Mouse (Mus musculus) spleen, adult 2 months (tissue): ENCODE measurements around the gene Lpp.

ENCODE experiments used
- CTCF ChIP-seq: fragments of 200-500 bp; IDR thresholded peaks from 2 replicates; pipeline ENCODE4 v1.5.1; 2011; ENCODE audit warnings: mild to moderate bottlenecking, inconsistent platforms; ENCODE audit not compliant: insufficient read depth, insufficient read length, insufficient replicate concordance; ENCODE audit errors: extremely low read depth
- POLR2A ChIP-seq: fragments of 200-500 bp; IDR thresholded peaks from 2 replicates; pipeline ENCODE4 v1.6.1; 2011; ENCODE audit warnings: low read depth, low read length, inconsistent platforms

DNA sequence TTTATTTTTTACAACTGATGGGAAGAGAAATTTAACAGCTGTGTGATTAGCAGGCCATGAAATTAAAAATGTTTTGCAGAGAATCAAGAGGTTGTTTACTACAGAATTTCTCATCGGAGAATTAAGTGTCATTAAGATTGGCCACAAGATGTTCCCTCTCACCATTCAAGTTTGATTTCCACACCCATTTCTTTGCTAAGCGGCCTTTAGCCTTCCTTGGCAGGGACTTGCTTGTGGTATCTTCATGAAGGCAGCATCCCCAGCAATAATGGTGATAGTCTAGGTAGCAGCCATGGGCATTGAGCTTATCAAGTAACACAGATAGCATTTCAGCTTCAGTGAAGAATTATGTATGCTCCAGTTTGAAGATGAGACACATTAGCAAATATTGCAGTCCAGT is 183.7 kb downstream of the Lpp start:
- TF ChIP-seq CTCF (no peak), POLR2A (no peak)
